Mouse (Mus musculus) CH12.LX (cell line): ENCODE data around the gene Prr14.

Source experiments
- CTCF ChIP-seq, 2 experiments: IDR thresholded peaks in 1 of 2; conservative IDR thresholded peaks in 1 of 2; 2 replicates each; pipeline ENCODE4 v1.5.1; 2011 to 2012; ENCODE audit warnings: low read depth in 2 of 2, low read length in 2 of 2, improper control_type of control experiment in 1 of 2, inconsistent platforms in 1 of 2, mild to moderate bottlenecking in 1 of 2, moderate library complexity in 1 of 2
- E2F4 ChIP-seq: IDR thresholded peaks from 2 replicates; pipeline ENCODE4 v1.6.1; 2011; ENCODE audit warnings: low read depth, low read length, improper control_type of control experiment; ENCODE audit not compliant: insufficient replicate concordance
- ETS1 ChIP-seq: conservative IDR thresholded peaks from 2 replicates; pipeline ENCODE4 v1.6.1; 2012; ENCODE audit warnings: low read depth, mild to moderate bottlenecking, inconsistent platforms, low read length, improper control_type of control experiment, moderate library complexity
- GABPA ChIP-seq: IDR thresholded peaks from 2 replicates; pipeline ENCODE4 v1.6.1; 2012; ENCODE audit warnings: low read depth, low read length, improper control_type of control experiment, inconsistent platforms; ENCODE audit not compliant: insufficient replicate concordance
- NELFE ChIP-seq: IDR thresholded peaks from 2 replicates; pipeline ENCODE4 v1.6.1; 2011; ENCODE audit warnings: low read depth, low read length, improper control_type of control experiment
- NRF1 ChIP-seq: IDR thresholded peaks from 2 replicates; pipeline ENCODE4 v1.6.1; 2014; ENCODE audit warnings: low read depth, mild to moderate bottlenecking, inconsistent platforms, low read length, improper control_type of control experiment, moderate library complexity
- POLR2A ChIP-seq: IDR thresholded peaks from 2 replicates; pipeline ENCODE4 v1.6.1; 2011; ENCODE audit warnings: low read depth, mild to moderate bottlenecking, improper control_type of control experiment, low read length
- ZC3H11A ChIP-seq: IDR thresholded peaks from 2 replicates; pipeline ENCODE4 v1.6.1; 2012; ENCODE audit warnings: low read depth, mild to moderate bottlenecking, inconsistent platforms, low read length, improper control_type of control experiment

DNA sequence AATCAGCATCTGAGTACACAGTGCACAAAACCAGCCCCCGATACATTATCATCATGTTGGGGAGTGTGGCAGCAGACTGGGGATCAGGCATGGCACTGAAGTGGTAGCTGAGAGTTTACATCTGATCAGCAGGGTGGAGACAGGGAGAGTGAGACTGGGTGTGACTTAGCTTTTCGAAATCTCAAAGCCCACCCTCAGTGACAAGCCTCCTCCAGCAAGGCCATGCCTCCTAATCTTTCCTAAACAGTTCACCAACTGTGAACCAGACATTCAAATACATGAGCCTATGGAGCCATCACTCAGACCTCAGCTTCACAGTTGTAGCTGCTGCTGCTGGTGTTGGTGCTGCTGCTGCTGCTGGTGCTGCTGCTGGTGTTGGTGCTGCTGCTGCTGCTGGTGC, 48.0 kb upstream of the Prr14 start:
- TF ChIP-seq E2F4: no peak
- no peak for TF ChIP-seq ETS1
- no peak for TF ChIP-seq NELFE
- TF ChIP-seq GABPA: no peak
- TF ChIP-seq ZC3H11A: no peak
- TF ChIP-seq NRF1: no peak
- TF ChIP-seq POLR2A: no peak
- no peak for TF ChIP-seq CTCF (conservative IDR thresholded peaks at IDR 0.05 in 1 of 2, IDR thresholded peaks at IDR 0.05 in 1 of 2; ENCODE audit: low read depth in 2 of 2, low read length in 2 of 2)
